8 mouse cellular contexts compared by ENCODE assay signal in genomic region chr13:49644731-49645529, GRCm38 (mm10). TPM values are rescaled to one million over a fixed set of nuclear protein-coding genes. Genes with fewer than 3 reads are reported as not detected.
DNase-seq lines count a peak whose midpoint lies in the region; ATAC-seq and TF ChIP-seq lines count a peak whose summit lies in the region.

No protein-coding gene starts in this region.

- intact Hi-C loops in gastrocnemius, postnatal 14 days (cut with DNase I; ENCODE audit: low total_unique reads) = loop anchor here (5.0 to 10.0 kb wide), 2 partner anchors 90 to 198 kb away; no protein-coding TSS in a partner anchor

- TF ChIP-seq EP300 in stomach, postnatal 0 days (optimal IDR thresholded peaks at IDR 0.05) = peak; percentile 44

- no peaks in the 10 kb centered on the region for H3K27me3 ChIP-seq in stomach, postnatal 0 days (ENCODE audit: control insufficient read depth, insufficient read depth, low read length)

- H3K27ac ChIP-seq in stomach, postnatal 0 days (replicated peaks) = peak overlapping the region; percentile 35

- no peak for DNase-seq in frontal cortex, postnatal 14 days (ENCODE audit: low spot score in 2 of 2)
- peak; percentile 7 for DNase-seq in right cerebral cortex, adult 18-20 months
- no peak for DNase-seq in right cerebral cortex, postnatal 4 days
- DNase-seq in layer of hippocampus, postnatal 36 days = peak; percentile 5 to 7
- no peak for DNase-seq in stomach, postnatal 0 days (ENCODE audit: low spot score)
- no peak for DNase-seq in gastrocnemius, postnatal 14 days
- no peak for DNase-seq in spleen, postnatal 4 days (ENCODE audit: low spot score in 2 of 2)

- H3K36me3 ChIP-seq in stomach, postnatal 0 days (ENCODE audit: control insufficient read depth, insufficient read depth, low read length) = no peaks in the 10 kb centered on the region

- H3K9ac ChIP-seq in stomach, postnatal 0 days (ENCODE audit: low read length) = no peak overlapping the region

- TF ChIP-seq CTCF in stomach, postnatal 0 days (IDR thresholded peaks at IDR 0.05; ENCODE audit: low read depth) = peak; percentile 79

- peak; percentile 89 for ATAC-seq in frontal cortex, adult (ENCODE audit: low TSS enrichment)
- peak; percentile 71 for ATAC-seq in stomach, postnatal 0 days (ENCODE audit: low FRiP score, low TSS enrichment)

- no peak overlapping the region for H3K4me3 ChIP-seq in stomach, postnatal 0 days (ENCODE audit: low read depth, low read length)

- no peak overlapping the region for H3K4me2 ChIP-seq in stomach, postnatal 0 days (replicated peaks; ENCODE audit: low read depth)

- WGBS in stomach, postnatal 0 days = 32% methylated on average over 2 of the region's 2 CpGs

- no peaks in the 10 kb centered on the region for H3K4me1 ChIP-seq in stomach, postnatal 0 days (replicated peaks; ENCODE audit: control insufficient read depth, insufficient read depth)

- H3K9me3 ChIP-seq in stomach, postnatal 0 days (ENCODE audit: control insufficient read depth, low read length) = no peaks in the 10 kb centered on the region

RNA-seq across cellular contexts. Expression of gene Cenpp, which starts 7.7 kb away (rescaled TPM):
- 1 to 10 TPM; 1.8 to 2.0 TPM for total RNA-seq in layer of hippocampus, postnatal 36 days (2021)
- 11.5 and 12.6 TPM in 2 replicates for polyA plus RNA-seq in stomach, postnatal 0 days (2015; fragmentation: Nextera tagmentation; extraction: Ambion mirVana)
- total RNA-seq in gastrocnemius, postnatal 14 days (2021) = 1 to 10 TPM; 1.6 to 2.1 TPM

RNA-seq across cellular contexts. Expression of gene Nol8, which starts 7.9 kb away (rescaled TPM):
- 10 to 100 TPM; 26.5 to 28.4 TPM for total RNA-seq in layer of hippocampus, postnatal 36 days (2021)
- 9.4 and 10.0 TPM in 2 replicates for polyA plus RNA-seq in stomach, postnatal 0 days (2015; fragmentation: Nextera tagmentation; extraction: Ambion mirVana)
- total RNA-seq in gastrocnemius, postnatal 14 days (2021) = 1 to 10 TPM; 6.7 to 8.4 TPM

RNA-seq across cellular contexts. Expression of gene Iars, which starts 37.0 kb away (rescaled TPM):
- total RNA-seq in layer of hippocampus, postnatal 36 days (2021) = 10 to 100 TPM; 67.3 to 75.3 TPM
- 24.0 and 24.4 TPM in 2 replicates for polyA plus RNA-seq in stomach, postnatal 0 days (2015; fragmentation: Nextera tagmentation; extraction: Ambion mirVana)
- total RNA-seq in gastrocnemius, postnatal 14 days (2021) = 10 to 100 TPM; 72.5 to 78.5 TPM

RNA-seq across cellular contexts. Expression of gene Ogn, which starts 37.1 kb away (rescaled TPM):
- 1 to 10 TPM; 3.7 to 5.4 TPM for total RNA-seq in layer of hippocampus, postnatal 36 days (2021)
- 138 and 151 TPM in 2 replicates for polyA plus RNA-seq in stomach, postnatal 0 days (2015; fragmentation: Nextera tagmentation; extraction: Ambion mirVana)
- 10 to 100 TPM; 57.4 to 70.5 TPM for total RNA-seq in gastrocnemius, postnatal 14 days (2021)

Comparison
In these comparisons a context has a peak if more than half of its experiments do, and no peak if none do; other contexts are left out.
1. DNase-seq: peak in right cerebral cortex, adult 18-20 months (single experiment) and layer of hippocampus, postnatal 36 days (2 of 2); none in frontal cortex, postnatal 14 days (0 of 2), right cerebral cortex, postnatal 4 days (single experiment), stomach, postnatal 0 days (single experiment), gastrocnemius, postnatal 14 days (single experiment) and spleen, postnatal 4 days (0 of 2).